Mouse (Mus musculus) adrenal gland, postnatal 36 days (tissue): ENCODE results near the gene Zdhhc5. TPM values are rescaled to one million over a fixed set of nuclear protein-coding genes. Genes with fewer than 3 reads are reported as not detected.
"Not testable (repeated sequence)": the region's sequence is repeated elsewhere in the genome, so short reads cannot be mapped to it uniquely, and the experiment has no call there.

ENCODE experiments used
- DNase-seq, 2 experiments: peaks; one replicate each; pipeline ENCODE4 v3.0.0; 2021; ENCODE audit warnings: mixed read lengths in 1 of 2
- total RNA-seq, 2 experiments: library from RNA; stranded (reverse); gene quantifications; 2 replicates each; pipeline ENCODE4 v1.2.3; 2021

The Zdhhc5 gene
- total RNA-seq, 2 experiments from 2014 or later: 63.3 to 63.9 TPM

DNA sequence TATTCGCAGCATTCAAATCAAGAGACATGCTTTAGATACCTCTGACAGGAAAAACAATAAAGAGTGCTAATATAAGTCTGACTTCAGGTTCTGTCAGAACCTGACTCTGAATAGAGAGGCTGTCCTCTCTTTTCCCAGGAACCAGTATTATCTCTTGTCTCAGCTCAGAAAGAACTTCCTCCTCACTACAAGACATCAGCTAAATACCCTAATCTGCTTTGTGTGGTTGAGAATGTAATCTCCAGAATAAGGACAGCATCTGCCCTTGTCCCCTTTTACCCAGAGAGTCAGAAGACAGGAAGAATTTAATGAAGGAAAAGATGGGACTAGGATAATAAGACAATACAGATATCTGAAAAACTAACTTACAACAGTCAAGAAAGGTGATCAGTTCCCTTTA, 11.5 kb downstream of the Zdhhc5 start:
- DNase-seq: no peak

DNA sequence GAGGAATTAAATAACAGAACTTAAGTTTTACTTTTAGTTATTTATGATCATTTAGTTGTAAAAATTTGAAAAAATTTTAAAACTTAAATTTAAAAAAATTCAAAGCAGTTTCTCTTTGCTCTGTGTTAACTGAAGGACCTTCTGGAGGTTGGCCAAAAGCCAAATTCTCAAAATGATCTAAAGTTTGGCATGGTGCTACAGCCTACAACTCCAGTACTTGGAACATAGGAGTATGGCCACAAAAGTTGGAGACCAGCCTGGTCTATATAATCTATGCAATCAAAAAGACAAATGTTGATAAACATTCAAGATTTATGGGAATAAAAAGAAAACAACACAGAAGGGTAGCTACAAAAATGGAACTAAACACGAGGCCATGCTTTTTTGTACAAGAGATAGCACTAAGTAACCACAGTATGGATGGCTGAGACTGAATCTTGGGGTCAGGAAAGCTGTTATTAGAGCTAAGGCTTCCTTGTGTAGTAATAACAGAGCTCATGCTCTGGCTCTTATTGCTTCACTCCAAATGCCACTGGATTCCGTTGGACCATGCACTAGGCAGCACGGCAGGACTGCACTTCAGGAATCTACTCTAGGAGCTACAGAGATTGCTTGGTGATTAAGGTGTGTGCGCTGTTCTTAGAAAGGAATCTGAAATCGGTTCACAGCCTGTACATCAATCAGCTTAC, 19.8 kb downstream of the Zdhhc5 start:
- DNase-seq: no peak

DNA sequence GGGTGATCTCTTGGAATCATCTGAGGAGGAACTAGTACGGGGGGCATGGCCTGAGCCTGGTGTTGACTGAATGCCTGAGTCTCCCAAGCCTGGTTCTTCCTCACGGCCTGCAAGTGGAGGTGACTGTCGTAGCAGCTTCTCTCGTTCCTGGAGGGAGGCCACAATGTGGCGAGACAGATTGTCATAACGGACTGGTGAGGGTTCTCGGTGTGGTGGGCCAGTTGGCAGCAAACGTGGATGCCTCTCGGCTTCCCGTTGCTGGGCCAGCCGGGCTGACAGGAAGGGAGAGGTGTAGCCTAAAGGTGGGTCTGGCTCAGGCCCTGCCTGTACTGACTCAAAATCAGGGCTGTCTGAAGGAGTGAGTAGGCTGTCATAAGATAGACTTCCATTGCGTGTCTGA, 24.9 kb downstream of the Zdhhc5 start:
- DNase-seq: no peak

DNA sequence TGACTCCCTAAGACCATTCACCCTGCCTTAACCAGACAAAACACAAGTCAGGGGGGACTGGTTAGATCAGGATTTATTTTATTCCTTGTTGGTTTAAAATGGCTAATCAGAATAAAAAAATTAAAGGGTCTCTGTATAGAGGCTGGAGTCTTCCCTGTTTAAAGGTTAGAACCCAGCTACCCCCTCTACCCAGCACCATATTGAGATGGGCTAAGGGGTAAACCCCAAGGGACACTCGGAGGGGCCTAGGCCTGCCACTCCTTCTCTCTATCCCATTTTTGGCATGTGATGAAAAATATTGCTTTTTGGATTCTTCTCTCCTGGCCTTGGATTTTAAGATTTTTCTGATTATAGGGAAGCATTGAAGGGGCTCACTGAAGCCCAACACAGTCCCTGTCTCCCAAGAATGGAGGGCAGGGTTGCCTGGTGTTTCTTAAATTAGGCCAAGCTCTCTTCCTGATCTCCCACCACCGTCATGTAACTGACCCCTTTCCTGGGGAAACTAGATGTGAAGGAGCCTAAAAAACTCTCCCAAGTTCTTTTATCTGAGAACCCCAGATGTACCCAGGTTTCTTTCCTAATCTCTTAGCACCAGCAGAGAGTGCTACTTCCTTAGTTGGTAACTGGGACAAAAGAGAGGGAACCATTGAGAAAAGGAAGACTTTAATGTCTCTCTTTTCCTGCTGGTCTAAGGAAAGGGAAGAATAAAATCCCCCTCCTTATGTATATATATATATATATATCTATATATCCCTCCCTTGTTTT, 26.7 kb downstream of the Zdhhc5 start:
- no peak for DNase-seq

DNA sequence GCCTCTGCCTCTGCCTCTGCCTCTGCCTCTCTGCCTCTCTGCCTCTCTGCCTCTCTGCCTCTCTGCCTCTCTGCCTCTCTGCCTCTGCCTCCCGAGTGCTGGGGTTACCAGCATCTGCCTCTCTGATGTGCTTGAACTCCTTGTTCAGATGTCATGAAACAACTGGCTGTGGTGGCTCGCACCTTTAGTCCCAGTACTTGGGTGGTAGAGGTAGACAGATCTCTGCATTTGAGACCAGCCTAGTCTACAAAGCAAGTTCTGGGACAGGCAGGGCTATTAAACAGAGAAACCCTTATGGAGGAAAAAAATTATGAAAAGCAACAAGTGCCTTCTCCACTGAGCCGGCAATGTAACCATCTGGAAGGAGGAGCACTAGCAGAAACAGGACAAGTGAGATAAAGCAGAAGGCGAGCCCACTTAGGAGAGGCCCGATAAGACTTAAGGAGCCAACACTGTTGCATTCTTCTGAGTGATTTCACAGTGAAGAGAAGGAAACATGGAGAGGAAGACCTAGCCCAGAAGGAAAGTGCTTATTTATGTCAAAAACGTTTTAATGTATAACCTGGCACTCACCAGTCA, 32.3 kb downstream of the Zdhhc5 start:
- DNase-seq: no peak

DNA sequence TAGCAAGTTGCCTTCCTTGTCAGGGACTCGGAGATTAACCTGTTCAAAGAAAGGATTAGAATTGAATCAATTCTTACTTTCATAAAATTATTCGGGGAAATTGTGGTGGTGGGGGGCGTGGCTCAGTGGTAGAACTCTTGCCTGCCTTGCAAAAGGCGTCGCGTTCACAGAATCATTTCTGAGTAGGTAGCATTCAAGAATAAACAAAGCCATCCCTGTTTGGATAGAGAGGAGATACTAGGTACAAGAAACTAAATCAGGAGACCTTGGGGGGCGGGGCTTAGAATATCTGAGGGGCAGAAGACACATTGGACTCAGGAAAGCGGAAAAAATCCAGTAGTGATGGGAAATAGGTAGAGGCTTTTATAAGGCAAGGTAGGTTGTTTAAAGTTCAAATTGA, 36.0 kb downstream of the Zdhhc5 start, which contains the start of gene Tmx2:
Gene Tmx2 (minus strand): TSS at position 125 of the 400 bp plus-strand sequence.
- DNase-seq: no peak

DNA sequence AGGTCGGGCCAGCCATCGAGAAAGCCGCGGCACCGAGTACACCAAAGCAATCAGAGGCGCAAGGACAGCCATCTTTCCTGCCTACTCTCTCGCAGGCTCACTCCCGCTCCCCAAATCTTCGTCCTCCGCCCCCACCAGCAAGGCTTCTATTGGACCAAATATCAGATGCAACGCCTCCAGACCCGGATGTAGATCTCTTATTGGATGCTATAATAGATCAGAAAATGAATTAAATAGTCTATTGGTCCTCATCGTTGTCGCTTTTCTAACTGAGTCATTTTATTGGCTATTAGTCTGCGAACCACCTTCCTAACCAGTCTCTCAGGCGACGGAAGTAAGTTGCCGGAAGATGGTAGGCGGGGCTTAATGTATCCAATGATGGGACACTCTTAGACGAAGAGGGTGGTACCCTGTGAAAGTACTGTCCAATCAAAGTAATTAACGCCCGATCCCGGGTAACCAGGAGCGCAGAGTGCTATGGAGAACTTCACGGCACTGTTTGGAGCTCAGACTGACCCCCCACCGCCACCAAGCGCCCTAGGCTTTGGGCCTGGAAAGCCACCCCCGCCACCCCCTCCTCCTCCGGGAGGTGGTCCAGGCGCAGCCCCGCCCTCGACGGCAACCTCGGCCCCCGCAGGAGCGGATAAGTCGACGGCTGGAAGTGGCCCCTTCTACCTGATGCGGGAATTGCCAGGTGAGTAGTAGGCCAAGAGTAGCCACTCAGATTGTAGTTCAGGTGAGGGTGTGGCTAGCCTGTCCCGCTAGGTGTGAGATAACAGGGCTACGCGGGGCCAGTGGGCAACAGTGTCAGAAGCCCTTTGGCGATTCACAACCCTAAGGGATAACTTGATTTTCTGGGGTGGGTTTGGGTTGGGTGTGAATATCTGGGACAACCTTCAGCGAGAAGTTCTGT, 36.8 kb downstream of the Zdhhc5 start, which contains the start of the genes Gm28635 and Med19:
Gene Gm28635 (minus strand): TSS at position 74 of the 913 bp plus-strand sequence.
Gene Med19 (plus strand): TSS at position 435 of the 913 bp plus-strand sequence.
- DNase-seq: peak; percentile 91 to 92

DNA sequence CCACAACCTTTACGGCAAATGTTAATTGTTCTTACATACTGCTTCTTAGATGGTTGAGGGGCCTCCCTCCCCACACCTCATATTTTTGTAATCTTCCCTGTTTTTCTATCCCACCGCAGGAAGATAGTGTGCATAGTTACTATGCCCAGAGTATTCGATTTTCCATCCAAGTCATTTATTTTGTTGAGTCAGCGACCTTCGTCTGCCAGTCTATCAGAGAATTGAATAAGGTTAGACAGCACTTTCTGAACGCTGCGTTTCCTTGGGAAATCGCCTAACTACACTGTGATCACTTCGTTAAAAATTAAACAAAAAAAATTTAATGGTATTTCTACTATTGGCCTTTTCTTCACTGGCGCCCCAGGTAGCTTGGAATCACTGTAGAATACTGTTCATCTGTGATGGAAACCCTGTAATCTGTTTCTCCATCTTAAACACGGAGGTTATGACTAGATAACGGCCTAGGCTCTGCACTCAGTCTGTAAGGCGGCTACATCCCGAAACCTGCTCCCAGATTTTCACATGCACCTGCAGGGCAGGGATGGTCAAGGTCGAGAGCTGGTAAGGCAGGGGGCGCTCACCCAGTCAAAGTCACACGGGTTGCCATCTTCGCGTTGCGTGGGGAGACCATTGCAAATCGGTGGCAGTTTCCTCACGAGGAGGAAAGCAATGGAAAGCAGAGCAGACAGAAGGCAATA, 37.6 kb downstream of the Zdhhc5 start:
- no peak for DNase-seq

DNA sequence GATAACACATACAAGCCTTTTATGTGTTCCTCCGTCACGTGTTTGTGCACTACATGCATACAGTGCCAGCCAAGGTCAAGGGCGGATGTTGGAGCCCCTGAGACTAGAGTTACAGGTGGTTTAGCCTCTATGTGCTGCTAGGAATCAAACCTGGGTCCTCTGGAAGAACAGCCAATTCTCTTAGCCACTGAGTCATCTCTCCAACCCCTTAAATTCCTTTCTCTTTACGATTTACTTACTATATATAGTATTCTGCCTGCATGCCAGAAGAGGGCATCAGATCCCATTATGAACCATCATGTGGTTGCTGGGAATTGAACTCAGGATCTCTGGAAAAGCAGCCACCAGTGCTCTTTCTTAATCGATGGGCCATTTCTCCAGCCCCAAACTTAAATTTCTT, 43.4 kb downstream of the Zdhhc5 start:
- not testable (repeated sequence) for DNase-seq

DNA sequence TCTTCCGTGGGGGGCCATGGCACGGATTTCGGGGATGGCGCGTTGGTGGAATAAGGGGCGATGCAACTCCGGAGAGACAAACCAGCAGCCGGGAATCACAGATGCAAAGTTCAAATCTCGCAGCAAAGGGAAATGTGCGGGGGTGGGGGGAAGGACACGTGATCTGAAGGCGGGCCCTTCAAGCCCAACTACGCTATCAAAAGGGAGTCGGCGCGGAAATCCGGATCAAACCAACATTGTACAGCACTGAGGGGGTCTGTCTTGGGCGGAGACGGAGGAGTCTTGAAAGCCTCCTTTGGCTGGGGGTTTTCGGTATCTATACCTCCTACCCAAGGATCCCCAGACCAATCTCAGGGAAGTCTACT, 44.4 kb downstream of the Zdhhc5 start, which contains the start of gene Selenoh:
Gene Selenoh (minus strand): TSS at position 202 of the 365 bp plus-strand sequence.
- DNase-seq: peak; percentile 84 to 89

DNA sequence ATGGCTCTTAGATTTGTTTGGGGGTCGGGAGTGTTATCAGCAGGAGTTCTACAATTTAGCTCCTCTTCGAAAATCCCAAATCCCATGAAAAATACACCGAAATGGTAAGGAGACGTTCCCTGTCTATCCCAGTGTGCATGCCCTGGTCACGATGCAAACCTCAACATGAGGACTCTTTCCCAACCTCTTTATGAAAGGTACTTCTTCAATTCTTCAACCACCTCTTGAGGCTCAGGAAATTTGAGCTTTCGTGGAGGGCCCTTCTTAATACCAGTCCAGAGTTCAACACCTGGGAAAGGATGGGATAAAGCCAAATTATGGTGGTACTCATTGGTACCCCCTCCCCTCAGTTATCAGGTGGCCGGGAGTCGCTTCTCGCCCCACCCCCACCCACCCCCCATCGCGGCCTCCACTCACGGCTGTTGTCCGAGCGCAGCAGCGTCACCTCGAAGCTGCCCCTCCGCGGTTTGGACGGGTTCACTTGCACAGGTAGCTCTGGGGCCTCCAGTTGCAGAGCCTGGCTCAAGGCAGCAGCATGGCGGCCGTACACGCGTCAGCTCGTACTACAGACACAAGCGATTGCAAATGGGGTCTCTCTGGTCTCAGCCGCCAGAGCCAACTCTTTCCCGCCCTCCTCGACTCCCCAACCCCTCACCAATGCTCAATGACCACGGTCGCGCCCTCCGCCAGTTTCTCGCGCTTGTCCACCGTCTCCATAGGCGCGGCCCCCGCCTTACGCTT, 45.0 kb downstream of the Zdhhc5 start:
- DNase-seq: peak; percentile 45 to 58

DNA sequence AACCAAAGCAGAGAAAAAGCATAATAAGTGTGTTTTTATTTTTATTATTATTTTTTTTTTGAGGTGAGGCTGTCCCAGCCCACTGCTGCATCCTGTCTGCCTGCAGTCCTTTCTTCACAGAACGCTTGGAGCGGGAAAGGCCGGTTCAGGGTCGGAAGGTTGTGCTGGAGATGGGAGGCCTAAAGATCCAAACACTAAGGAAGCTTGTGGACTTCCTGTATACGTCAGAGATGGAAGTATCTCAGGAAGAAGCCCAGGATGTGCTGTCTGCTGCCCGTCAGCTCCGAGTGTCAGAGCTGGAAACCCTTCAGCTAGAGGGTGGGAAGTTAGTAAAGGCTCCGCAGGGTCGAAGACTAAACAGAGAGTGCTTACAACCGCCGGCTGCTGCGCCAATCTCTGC, 48.9 kb downstream of the Zdhhc5 start:
- DNase-seq: peak in 1 of 2 experiments; percentile 27

DNA sequence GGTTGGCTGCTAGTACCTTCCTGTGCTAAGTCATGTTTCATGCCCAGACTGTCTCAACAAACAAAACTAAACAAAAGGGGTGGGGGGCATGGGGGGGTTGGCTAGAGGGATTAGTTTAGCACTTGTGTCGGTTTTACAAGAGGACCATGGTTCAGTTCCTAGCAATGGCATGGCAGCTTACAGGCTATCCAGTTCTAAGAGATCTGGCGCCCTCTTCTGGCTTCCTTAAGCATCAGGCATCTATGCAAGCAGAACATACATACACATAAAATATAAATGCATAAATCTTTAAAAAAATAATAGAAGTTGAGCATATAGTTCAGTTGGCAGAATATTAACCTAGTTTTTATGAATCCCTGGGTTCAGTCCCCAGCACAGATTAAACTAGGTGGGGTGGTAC, 52.1 kb downstream of the Zdhhc5 start:
- peak; percentile 60 to 70 for DNase-seq

DNA sequence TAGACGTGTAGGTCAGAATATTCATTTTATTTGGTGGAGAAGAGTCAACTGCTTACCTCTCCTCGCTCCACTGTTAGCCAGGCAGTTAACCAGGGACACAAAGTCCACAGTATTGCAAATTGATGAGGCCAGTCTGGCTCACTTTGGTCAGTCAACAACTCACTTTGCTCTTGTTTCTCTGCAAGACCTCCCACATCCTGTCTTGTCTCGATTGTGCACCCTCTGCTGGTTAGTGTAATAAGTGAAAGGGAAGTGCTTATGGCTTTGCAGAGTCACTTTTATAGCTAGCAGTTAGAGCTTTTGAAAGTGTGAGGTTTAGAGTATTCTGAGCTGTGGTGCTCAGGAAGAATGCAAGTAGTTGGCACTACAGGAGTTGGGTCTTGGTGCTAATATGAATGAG, 54.7 kb downstream of the Zdhhc5 start:
- DNase-seq: peak; percentile 28 to 59

DNA sequence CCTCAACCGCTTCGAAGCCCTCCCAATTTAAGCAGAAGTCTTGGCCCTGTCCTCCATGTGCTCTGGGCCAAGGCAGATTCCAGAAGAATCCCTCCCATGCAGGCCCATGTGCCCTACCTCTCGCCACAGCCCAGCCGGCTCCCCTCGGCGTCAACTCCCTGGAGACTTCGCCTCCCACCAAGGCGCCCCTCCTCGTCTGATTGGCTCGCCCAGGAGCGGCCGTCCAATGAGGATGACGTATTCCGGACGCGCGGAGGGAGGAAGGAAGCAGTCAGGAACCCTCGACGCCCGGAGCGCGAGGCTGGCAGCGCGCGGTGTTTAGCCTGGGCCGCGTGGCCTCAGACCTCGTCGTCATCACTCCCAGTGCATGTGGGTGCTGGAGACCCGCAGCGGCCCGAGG, 56.2 kb downstream of the Zdhhc5 start, which contains the start of gene Btbd18:
Gene Btbd18 (plus strand): TSS at position 274 of the 400 bp plus-strand sequence.
- no peak for DNase-seq

DNA sequence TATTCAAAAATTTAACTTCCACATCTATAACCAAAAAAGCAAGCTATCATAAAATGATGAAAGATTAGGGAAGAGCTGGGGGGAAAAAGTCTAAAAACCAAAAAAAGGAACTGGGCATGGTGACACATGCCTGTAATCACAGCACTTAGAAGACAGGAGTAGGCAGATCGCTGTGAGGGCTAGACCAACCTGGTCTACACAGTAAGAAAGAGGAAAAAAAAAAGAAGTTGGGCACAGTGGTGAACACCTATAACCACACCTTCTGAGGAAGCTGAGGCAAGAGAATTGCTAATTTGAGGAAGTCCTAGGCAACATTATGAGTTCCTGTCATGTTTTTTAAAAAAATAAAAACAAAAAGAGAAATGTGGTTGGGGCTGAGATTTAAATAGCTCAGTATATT, 59.1 kb downstream of the Zdhhc5 start:
- no peak for DNase-seq

DNA sequence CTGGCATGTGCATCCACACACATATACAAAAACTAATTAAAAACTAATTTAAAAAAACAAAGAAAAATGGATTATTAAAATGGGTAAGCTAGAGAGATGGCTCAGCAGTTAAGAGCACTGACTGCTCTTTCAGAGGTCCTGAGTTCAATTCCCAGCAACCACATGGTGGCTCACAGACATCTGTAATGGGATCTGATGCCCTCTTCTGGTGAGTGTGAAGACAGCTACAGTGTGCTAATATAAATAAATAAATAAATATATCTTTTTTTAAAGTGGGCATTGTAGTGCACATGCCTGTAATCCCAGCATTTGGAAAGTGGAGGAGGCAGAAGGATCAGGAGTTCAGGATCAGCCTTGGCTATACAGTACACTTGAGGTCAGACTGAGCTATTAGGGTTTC, 61.6 kb downstream of the Zdhhc5 start:
- DNase-seq: no peak

DNA sequence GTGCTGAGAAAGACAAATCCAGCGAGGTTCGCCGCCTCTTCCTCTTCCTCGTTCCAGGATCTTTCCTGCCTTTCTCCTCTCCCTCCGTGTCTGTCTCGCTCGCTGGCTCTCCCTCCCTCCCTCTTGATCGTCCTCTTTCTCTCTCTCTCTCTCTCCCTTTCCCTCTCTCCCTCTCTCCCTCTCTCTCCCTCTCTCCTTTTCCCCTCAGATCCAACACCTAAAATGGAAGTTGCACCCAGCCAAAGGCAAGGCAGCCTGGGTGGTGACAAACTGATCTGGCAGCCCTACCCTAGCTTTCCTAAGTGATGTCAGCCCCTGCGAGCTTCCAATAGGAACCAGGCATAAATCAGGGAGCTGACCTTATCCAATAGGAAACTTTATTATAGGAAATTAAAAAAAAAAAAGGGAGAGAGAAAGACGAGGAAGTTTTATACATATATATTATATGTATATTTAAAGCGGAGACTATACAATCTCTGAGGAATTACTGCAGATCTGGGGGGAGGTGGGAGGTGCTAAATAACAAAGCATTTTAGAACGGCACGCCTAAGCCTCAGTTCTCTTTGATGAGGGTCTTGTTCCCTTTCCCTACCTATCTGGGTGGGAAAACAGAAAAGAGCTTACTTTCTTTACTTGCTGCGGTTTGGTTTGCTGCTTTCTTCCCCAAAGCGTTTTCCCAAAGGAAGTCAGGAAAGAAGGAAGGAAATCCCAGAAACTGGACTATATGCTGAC, 64.3 kb downstream of the Zdhhc5 start, which contains the start of gene Ctnnd1:
Gene Ctnnd1 (minus strand): TSS at position 302 of the 732 bp plus-strand sequence.
- peak; percentile 87 to 88 for DNase-seq

DNA sequence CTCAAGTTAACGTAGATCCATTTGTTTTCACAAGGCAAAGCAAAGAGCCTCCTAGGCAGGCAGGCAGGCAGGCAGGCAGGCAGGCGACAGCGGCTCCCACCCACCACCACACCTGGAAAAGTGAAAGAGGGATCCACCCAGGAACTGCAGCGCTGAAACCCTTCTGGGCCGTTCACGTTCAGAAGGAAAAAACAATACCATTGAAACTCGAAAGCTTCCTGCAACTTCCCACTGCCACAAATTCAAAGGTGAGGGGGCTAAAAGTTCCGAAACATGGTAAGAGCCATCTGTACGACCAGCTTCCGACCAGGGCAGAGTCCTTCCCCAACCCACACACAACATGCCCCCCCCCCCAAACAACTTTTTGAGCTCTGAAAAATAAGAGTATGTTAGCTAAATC, 65.3 kb downstream of the Zdhhc5 start:
- DNase-seq: peak in 1 of 2 experiments; percentile 44

DNA sequence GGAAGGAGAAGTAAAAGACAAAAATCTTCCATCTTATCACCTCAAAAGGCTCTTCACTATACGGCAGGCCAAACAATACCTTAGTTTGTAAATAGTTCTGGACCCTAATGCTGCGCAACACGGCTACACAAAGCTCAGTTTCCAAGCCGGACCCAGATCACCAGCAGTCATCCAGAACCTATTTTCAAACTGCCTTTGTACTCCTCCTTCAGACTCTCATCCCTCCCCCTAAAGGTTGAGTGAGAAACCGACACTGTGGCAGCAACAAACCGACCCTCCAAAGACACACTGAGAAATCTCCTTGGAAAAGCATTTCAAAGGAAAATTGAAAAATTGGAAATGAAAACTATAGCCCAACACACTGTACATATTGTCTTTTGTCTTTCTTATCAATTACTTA, 66.6 kb downstream of the Zdhhc5 start:
- DNase-seq: no peak
